Mouse (Mus musculus) liver, adult 2 months (tissue): ENCODE measurements at regions not wholly inside any gene's neighbourhood (a gene's known extent, or its start where the extent isn't known, plus 50 kb on each side); places are given as distances from the start of the nearest gene placed in this dataset.

Experiments
- DNase-seq: peaks from one replicate; pipeline ENCODE4 v3.0.0-alpha.2; 2011; ENCODE audit warnings: low read depth, low spot score; ENCODE audit errors: extremely low read depth
- H3K27ac ChIP-seq: fragments of 200-500 bp; replicated peaks from 2 replicates; pipeline ENCODE4 v1.5.1; 2012; ENCODE audit warnings: low read depth, mild to moderate bottlenecking, control low read depth, inconsistent platforms, low read length; ENCODE audit not compliant: insufficient read depth
- H3K27me3 ChIP-seq: fragments of 200-500 bp; 2 replicates; pipeline ENCODE4 v1.6.1; 2012; ENCODE audit warnings: mild to moderate bottlenecking, moderate library complexity, low read length, inconsistent platforms; ENCODE audit not compliant: control insufficient read depth, insufficient read depth
- H3K36me3 ChIP-seq: fragments of 200-500 bp; 2 replicates; pipeline ENCODE4 v1.6.1; 2012; ENCODE audit warnings: low read length, inconsistent platforms; ENCODE audit not compliant: control insufficient read depth, insufficient read depth
- H3K4me1 ChIP-seq: fragments of 200-500 bp; 2 replicates; pipeline ENCODE4 v1.6.1; 2011; ENCODE audit warnings: low read length; ENCODE audit not compliant: control insufficient read depth, insufficient read depth
- H3K4me3 ChIP-seq: fragments of 200-500 bp; 2 replicates; pipeline ENCODE4 v1.5.1; 2011; ENCODE audit warnings: low read depth, mild to moderate bottlenecking, control low read depth, low read length, moderate library complexity; ENCODE audit not compliant: insufficient read depth
- H3K79me2 ChIP-seq: fragments of 200-500 bp; 2 replicates; pipeline ENCODE4 v1.6.1; 2012; ENCODE audit warnings: inconsistent platforms, mild to moderate bottlenecking, low read length, moderate library complexity; ENCODE audit not compliant: control insufficient read depth, insufficient read depth
- H3K9ac ChIP-seq: fragments of 200-500 bp; 2 replicates; pipeline ENCODE4 v1.6.1; 2012; ENCODE audit warnings: low read depth, mild to moderate bottlenecking, control low read depth, inconsistent platforms, low read length
- CTCF ChIP-seq: fragments of 200-500 bp; IDR thresholded peaks from 2 replicates; pipeline ENCODE4 v1.5.1; 2011; ENCODE audit warnings: low read depth, low read length, control low read depth
- POLR2A ChIP-seq: fragments of 200-500 bp; IDR thresholded peaks from 2 replicates; pipeline ENCODE4 v1.6.1; 2011; ENCODE audit warnings: low read length, control low read depth; ENCODE audit not compliant: insufficient read depth; ENCODE audit errors: extremely low read depth
- WGBS: fragments of 180-500 bp; shearing (Covaris S2); methylation state at CpG from one replicate; pipeline ENCODE4 v1.1.7; 2018; 5-methylcytosine and 5-hydroxymethylcytosine counted together

DNA sequence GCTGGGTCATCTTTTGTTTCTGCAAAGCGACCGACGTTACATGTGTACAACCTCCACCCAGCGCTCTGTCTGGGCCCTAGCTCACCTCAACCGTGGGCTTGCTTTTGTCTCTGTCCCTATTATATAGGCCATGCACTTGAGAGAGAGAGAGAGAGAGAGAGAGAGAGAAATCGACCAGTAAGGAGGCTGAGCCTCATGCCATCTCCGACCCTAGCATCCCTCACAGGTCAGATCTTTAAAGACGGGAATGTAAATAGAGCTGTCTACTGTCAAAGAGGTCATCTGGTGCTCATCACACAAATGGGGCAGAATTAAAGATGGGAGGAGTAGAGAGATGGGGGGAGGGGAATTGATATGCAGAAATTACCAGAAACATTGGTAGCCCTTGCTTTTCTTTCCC is 66.0 kb upstream of the Tanc2 start:
- 75% methylated on average over 8 of the region's 8 CpGs for WGBS
- TF ChIP-seq POLR2A, result no peak
- no peak for TF ChIP-seq CTCF

DNA sequence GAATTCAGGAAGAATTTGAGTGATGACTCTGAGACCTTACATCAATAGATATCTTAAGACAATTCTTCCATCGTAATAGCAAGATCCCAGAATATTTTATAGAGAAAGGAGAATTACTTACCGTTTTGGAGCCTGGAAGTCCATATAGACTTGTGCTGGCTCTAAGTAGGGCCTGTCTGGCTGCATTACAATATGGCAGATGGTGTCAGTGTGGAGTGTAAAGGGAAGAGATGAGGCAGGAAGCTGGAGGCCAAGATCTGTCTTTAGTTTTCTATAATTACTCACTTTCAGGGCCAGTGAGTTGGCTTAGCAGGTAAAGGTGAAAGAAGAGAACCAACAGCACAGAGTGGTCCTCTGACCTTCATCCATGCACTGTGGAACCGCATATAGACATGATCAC is 63.9 kb upstream of the March10 start:
- TF ChIP-seq CTCF (no peak), POLR2A (no peak)

More for the DNA sequence above, 66.0 kb upstream of the Tanc2 start:
- no peak for DNase-seq
- H3K79me2 ChIP-seq, result no peaks in the 10 kb centered on the region
- H3K27ac ChIP-seq, result no peak overlapping the region
- no peaks in the 10 kb centered on the region for H3K27me3 ChIP-seq
- no peaks in the 10 kb centered on the region for H3K4me1 ChIP-seq
- H3K9ac ChIP-seq, result no peak overlapping the region
- H3K4me3 ChIP-seq, result no peak overlapping the region
- no peaks in the 10 kb centered on the region for H3K36me3 ChIP-seq

DNA sequence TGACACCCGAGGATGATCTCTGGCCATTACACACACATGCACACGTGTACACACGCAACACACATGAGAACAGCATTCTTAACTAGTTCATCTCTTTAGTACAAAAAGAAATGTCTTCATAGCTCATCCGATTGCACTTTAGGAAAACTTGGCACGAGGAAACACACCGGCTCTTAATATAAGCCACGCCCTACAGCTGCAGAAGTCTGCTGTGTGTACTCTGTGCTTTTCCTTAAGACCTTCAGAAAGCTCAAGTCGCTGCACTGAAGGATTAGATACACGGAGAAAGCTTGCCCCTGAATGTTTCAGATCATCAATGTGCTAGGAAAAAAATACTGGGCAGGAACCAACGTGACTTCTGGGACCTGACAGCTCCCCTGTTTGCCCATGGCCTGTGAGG is 56.7 kb upstream of the March10 start:
- H3K4me1 ChIP-seq, result no peaks in the 10 kb centered on the region
- H3K4me3 ChIP-seq, result no peak overlapping the region
- DNase-seq, result no peak
- no peak overlapping the region for H3K27ac ChIP-seq
- WGBS, result 85% methylated on average over 10 of the region's 10 CpGs
- TF ChIP-seq POLR2A, result no peak
- no peak for TF ChIP-seq CTCF
- no peak overlapping the region for H3K9ac ChIP-seq
- no peaks in the 10 kb centered on the region for H3K27me3 ChIP-seq
- no peaks in the 10 kb centered on the region for H3K36me3 ChIP-seq
- no peaks in the 10 kb centered on the region for H3K79me2 ChIP-seq

More for the DNA sequence above, 63.9 kb upstream of the March10 start:
- Histone ChIP-seq H3K4me3 (no peak overlapping the region), H3K36me3 (no peaks in the 10 kb centered on the region), H3K27me3 (no peaks in the 10 kb centered on the region), H3K4me1 (no peaks in the 10 kb centered on the region), H3K79me2 (no peaks in the 10 kb centered on the region), H3K9ac (no peak overlapping the region), H3K27ac (no peak overlapping the region)
- DNase-seq, result no peak
- WGBS, result 92% methylated on average over 3 of the region's 3 CpGs

DNA sequence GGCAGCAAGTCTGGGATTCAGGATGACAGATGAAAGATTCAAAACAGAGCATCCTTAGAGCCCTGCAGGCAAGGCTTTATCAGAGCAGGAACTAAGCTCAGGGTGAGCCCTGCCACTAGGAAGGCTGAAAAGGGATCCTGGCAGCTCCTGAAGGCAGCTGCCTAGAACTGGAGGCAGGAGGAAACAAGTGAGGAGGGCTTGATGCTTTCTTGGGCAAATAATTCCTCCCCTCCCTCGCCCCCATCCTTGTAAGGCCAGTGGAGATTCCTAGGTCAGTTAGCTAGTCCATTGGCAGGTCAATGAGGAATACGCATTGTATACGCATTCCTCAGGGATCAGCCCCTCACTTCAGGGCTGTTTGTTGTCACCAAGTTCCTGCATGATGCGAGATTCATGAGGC is 54.1 kb upstream of the March10 start:
- DNase-seq, result no peak
- Histone ChIP-seq H3K4me3 (no peak overlapping the region), H3K36me3 (no peaks in the 10 kb centered on the region), H3K9ac (no peak overlapping the region), H3K27me3 (no peaks in the 10 kb centered on the region), H3K4me1 (no peaks in the 10 kb centered on the region; the same call in 1 of the 2 replicates), H3K79me2 (no peaks in the 10 kb centered on the region), H3K27ac (no peak overlapping the region)
- 76% methylated on average over 4 of the region's 4 CpGs for WGBS
- no peak for TF ChIP-seq POLR2A

DNA sequence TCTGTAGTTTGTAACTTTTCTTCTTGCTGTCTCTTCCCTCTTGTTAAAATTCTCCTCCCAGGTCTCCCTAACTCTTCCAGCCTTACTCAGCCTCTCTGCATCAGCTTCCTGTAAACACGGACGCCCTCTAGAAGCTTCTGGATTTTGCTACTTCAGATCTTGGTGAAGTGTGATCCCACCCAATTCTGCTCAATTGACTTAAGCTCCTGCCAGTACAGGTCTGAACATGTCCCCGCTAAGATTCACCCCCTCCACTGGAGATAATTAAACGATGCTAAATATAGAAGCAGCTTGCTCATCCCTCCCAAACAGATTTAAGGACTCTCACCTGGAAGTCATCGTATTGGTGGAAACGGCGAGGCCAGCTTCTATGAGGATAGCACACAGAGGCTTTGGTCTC is 53.5 kb upstream of the March10 start:
- 75% methylated on average over 7 of the region's 7 CpGs for WGBS
- H3K27ac ChIP-seq, result no peak overlapping the region
- no peaks in the 10 kb centered on the region for H3K36me3 ChIP-seq
- H3K27me3 ChIP-seq, result no peaks in the 10 kb centered on the region
- no peak overlapping the region for H3K9ac ChIP-seq
- H3K4me3 ChIP-seq, result no peak overlapping the region
- no peaks in the 10 kb centered on the region; the same call in 1 of the 2 replicates for H3K4me1 ChIP-seq
- DNase-seq, result no peak
- no peaks in the 10 kb centered on the region for H3K79me2 ChIP-seq
- TF ChIP-seq CTCF (no peak), POLR2A (no peak)

DNA sequence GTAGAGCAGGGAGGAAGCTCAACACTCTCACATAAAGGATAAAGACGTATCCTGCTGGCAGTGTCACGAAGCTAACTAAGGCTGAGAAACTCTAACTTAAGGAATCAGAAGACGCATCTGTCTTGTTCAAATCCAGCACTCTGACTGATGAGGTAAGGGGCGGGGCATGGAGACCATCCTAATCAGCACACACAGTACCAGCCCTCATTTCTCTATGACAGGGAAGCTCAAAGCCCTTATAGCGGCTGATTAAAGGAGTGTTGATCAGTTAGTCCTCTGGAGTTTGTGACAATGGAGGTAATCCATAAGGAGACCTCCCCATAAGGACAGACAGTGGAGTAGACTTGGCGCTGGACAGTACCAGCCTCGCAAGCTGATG is 52.1 kb upstream of the March10 start:
- H3K36me3 ChIP-seq, result no peaks in the 10 kb centered on the region
- no peak overlapping the region for H3K27ac ChIP-seq
- 89% methylated on average over 7 of the region's 7 CpGs for WGBS
- H3K27me3 ChIP-seq, result no peaks in the 10 kb centered on the region
- no peak overlapping the region for H3K4me3 ChIP-seq
- no peaks in the 10 kb centered on the region for H3K79me2 ChIP-seq
- H3K9ac ChIP-seq, result no peak overlapping the region
- H3K4me1 ChIP-seq, result no peaks in the 10 kb centered on the region; the same call in 1 of the 2 replicates
- DNase-seq, result no peak
- TF ChIP-seq POLR2A (no peak), CTCF (no peak)
